Mouse (Mus musculus) kidney, embryonic 14.5 days (tissue): ENCODE data around the gene Prkce. TPM values are rescaled to one million over a fixed set of nuclear protein-coding genes. Genes with fewer than 3 reads are reported as not detected.

ENCODE experiments used
- ATAC-seq: fragments of 200-750 bp; cut with Nextera tagmentation; 2 replicates; pipeline ENCODE4 v1.8.0; 2017; ENCODE audit warnings: moderate number of reproducible peaks, mild to moderate bottlenecking, moderate TSS enrichment, moderate library complexity; ENCODE audit not compliant: low FRiP score, low TSS enrichment
- H3K27ac ChIP-seq: fragments of 300-500 bp; sonication (generic); 2 replicates; pipeline ENCODE4 v1.5.1; 2014; ENCODE audit warnings: low read depth, mild to moderate bottlenecking, low read length, moderate library complexity, mixed read lengths
- H3K27me3 ChIP-seq: fragments of 300-500 bp; sonication (generic); 2 replicates; pipeline ENCODE4 v1.6.1; 2014; ENCODE audit warnings: mild to moderate bottlenecking, low read length; ENCODE audit not compliant: control insufficient read depth, insufficient read depth
- H3K36me3 ChIP-seq: fragments of 300-500 bp; sonication (generic); 2 replicates; pipeline ENCODE4 v1.6.1; 2014; ENCODE audit warnings: low read length, mixed read lengths; ENCODE audit not compliant: control insufficient read depth, insufficient read depth
- H3K4me1 ChIP-seq: fragments of 300-500 bp; sonication (generic); 2 replicates; pipeline ENCODE4 v1.6.1; 2014; ENCODE audit warnings: low read length, mixed read lengths; ENCODE audit not compliant: control insufficient read depth, insufficient read depth
- H3K4me2 ChIP-seq: fragments of 300-500 bp; sonication (generic); replicated peaks from 2 replicates; pipeline ENCODE4 v1.6.1; 2014; ENCODE audit warnings: low read depth, mild to moderate bottlenecking, low read length
- H3K4me3 ChIP-seq: fragments of 300-500 bp; sonication (generic); 2 replicates; pipeline ENCODE4 v1.5.1; 2014; ENCODE audit warnings: mild to moderate bottlenecking, low read length
- H3K9ac ChIP-seq: fragments of 300-500 bp; sonication (generic); 2 replicates; pipeline ENCODE4 v1.6.1; 2014; ENCODE audit warnings: low read depth, mild to moderate bottlenecking, low read length, moderate library complexity
- H3K9me3 ChIP-seq: fragments of 300-500 bp; sonication (generic); 2 replicates; pipeline ENCODE4 v1.6.1; 2016; ENCODE audit warnings: low read length; ENCODE audit not compliant: control insufficient read depth
- WGBS: fragments of 180-500 bp; shearing (Covaris S2); extraction: QIAGEN DNeasy Blood & Tissue Kit; methylation state at CpG from one replicate; pipeline ENCODE4 v1.1.7; 2014; 5-methylcytosine and 5-hydroxymethylcytosine counted together
- polyA plus RNA-seq: library from polyadenylated mRNA; unstranded; fragments of >200 nt; fragmentation: Nextera tagmentation; extraction: Ambion mirVana; gene quantifications from 2 replicates; pipeline ENCODE4 v1.2.1, GENCODE M21; 2014

The Prkce gene
- polyA plus RNA-seq, 1 experiment from 2014 or later, result 8.8 TPM

- ATAC-seq, result no peak
- Histone ChIP-seq H3K27me3 (no peaks in the 10 kb centered on the region), H3K36me3 (no peaks in the 10 kb centered on the region), H3K4me1 (no peaks in the 10 kb centered on the region), H3K9me3 (0 out of 2 replicates have a peak, but pooled peaks cover 2% of the 10 kb centered on the region), H3K4me2 (no peak overlapping the region), H3K4me3 (no peak overlapping the region), H3K27ac (no peak overlapping the region), H3K9ac (no peak overlapping the region)
- 86% methylated on average over 10 of the region's 10 CpGs for WGBS
Measured at GRCm38 (mm10) chr17:86236026-86236712, 68.6 kb downstream of the Prkce start.

- no peak overlapping the region for H3K4me2 ChIP-seq
- 0 out of 2 replicates have a peak, but pooled peaks cover 2% of the 10 kb centered on the region for H3K9me3 ChIP-seq
- no peak for ATAC-seq
- H3K4me1 ChIP-seq, result no peaks in the 10 kb centered on the region
- no peak overlapping the region for H3K4me3 ChIP-seq
- WGBS, result 86% methylated on average over 16 of the region's 16 CpGs
- no peak overlapping the region for H3K9ac ChIP-seq
- H3K36me3 ChIP-seq, result no peaks in the 10 kb centered on the region
- H3K27ac ChIP-seq, result no peak overlapping the region
- no peaks in the 10 kb centered on the region for H3K27me3 ChIP-seq
Measured at GRCm38 (mm10) chr17:86236861-86237763, 69.5 kb downstream of the Prkce start.

GRCm38 (mm10) chr17:86242291-86242690 is 74.7 kb downstream of the Prkce start:
- Histone ChIP-seq H3K9ac (no peak overlapping the region), H3K27ac (no peak overlapping the region), H3K9me3 (no peaks in the 10 kb centered on the region), H3K4me1 (no peaks in the 10 kb centered on the region), H3K4me3 (no peak overlapping the region), H3K4me2 (no peak overlapping the region), H3K36me3 (no peaks in the 10 kb centered on the region), H3K27me3 (no peaks in the 10 kb centered on the region)
- 87% methylated on average over 9 of the region's 9 CpGs for WGBS
- ATAC-seq, result no peak

- Histone ChIP-seq H3K27me3 (no peaks in the 10 kb centered on the region), H3K9ac (no peak overlapping the region), H3K36me3 (no peaks in the 10 kb centered on the region), H3K4me3 (no peak overlapping the region), H3K4me1 (no peaks in the 10 kb centered on the region), H3K9me3 (no peaks in the 10 kb centered on the region), H3K4me2 (no peak overlapping the region), H3K27ac (no peak overlapping the region)
- 84% methylated on average over 16 of the region's 16 CpGs for whole genome bisulfite sequencing
- no peak for ATAC-seq
Measured at GRCm38 (mm10) chr17:86243109-86243527, 75.5 kb downstream of the Prkce start.

GRCm38 (mm10) chr17:86244397-86244796 is 76.8 kb downstream of the Prkce start:
- Histone ChIP-seq H3K36me3 (no peaks in the 10 kb centered on the region), H3K27ac (no peak overlapping the region), H3K9ac (no peak overlapping the region), H3K4me2 (no peak overlapping the region), H3K4me1 (no peaks in the 10 kb centered on the region), H3K27me3 (no peaks in the 10 kb centered on the region), H3K4me3 (no peak overlapping the region), H3K9me3 (no peaks in the 10 kb centered on the region)
- 93% methylated on average over 5 of the region's 5 CpGs for WGBS
- no peak for ATAC-seq

GRCm38 (mm10) chr17:86248832-86249231 is 81.2 kb downstream of the Prkce start:
- H3K9me3 ChIP-seq, result no peaks in the 10 kb centered on the region
- no peaks in the 10 kb centered on the region for H3K27me3 ChIP-seq
- no peak for ATAC-seq
- H3K4me1 ChIP-seq, result no peaks in the 10 kb centered on the region
- 87% methylated on average over 8 of the region's 8 CpGs for WGBS
- H3K4me2 ChIP-seq, result no peak overlapping the region
- H3K36me3 ChIP-seq, result no peaks in the 10 kb centered on the region
- no peak overlapping the region for H3K4me3 ChIP-seq
- H3K9ac ChIP-seq, result no peak overlapping the region
- no peak overlapping the region for H3K27ac ChIP-seq

- H3K27me3 ChIP-seq, result no peaks in the 10 kb centered on the region
Measured at GRCm38 (mm10) chr17:86249499-86250405, 82.2 kb downstream of the Prkce start.

GRCm38 (mm10) chr17:86250406-86250905 is 82.9 kb downstream of the Prkce start:
- no peaks in the 10 kb centered on the region for H3K4me1 ChIP-seq
- no peak for ATAC-seq
- 0 out of 2 replicates have a peak, but pooled peaks cover 2% of the 10 kb centered on the region for H3K9me3 ChIP-seq
- H3K27me3 ChIP-seq, result no peaks in the 10 kb centered on the region
- no peak overlapping the region for H3K9ac ChIP-seq
- no peak overlapping the region for H3K4me3 ChIP-seq
- H3K27ac ChIP-seq, result no peak overlapping the region
- 70% methylated on average over 7 of the region's 7 CpGs for WGBS
- no peaks in the 10 kb centered on the region for H3K36me3 ChIP-seq
- H3K4me2 ChIP-seq, result no peak overlapping the region

More at GRCm38 (mm10) chr17:86249499-86250405, 82.2 kb downstream of the Prkce start:
- H3K9ac ChIP-seq, result no peak overlapping the region
- H3K36me3 ChIP-seq, result no peaks in the 10 kb centered on the region
- 0 out of 2 replicates have a peak, but pooled peaks cover 2% of the 10 kb centered on the region for H3K9me3 ChIP-seq
- no peak overlapping the region for H3K4me3 ChIP-seq
- no peak overlapping the region for H3K4me2 ChIP-seq
- H3K4me1 ChIP-seq, result no peaks in the 10 kb centered on the region
- H3K27ac ChIP-seq, result no peak overlapping the region
- WGBS, result 76% methylated on average over 21 of the region's 21 CpGs
- ATAC-seq, result no peak
